Mouse (Mus musculus): Measurements from ENCODE around the gene Tgfbr2.

The Tgfbr2 gene

DNA sequence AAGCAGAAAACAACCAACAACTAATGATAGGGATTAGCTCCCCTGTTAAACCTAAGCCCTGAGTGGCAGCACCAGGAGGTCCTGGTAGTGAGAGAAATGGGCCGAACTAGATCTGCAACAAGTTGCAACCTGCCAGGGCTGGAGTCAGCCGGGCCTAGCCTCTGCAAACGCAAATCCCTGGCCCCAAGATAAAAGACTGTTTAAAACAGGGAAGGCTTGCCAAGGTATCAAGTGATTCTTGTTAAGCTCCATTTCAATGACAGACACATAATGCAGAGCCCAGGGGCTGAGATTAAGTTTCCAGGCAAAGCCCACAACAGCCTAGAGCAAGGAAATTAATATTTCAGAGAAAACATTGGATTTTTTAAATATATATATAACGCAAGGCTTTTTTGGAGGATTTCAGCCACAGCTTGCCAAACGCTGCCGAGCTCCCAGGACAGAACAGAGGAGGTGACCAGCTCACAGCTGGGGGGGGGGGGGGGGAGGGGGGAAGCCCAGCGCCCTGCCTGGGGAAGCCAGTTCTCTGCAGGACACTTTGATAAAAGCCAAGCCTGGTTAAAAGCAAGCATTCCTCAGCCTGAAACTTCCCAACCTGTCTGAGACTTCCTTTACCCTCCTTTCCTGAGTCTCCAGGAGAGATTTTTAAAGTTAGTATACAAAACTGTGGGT is 24.3 kb downstream of the Tgfbr2 start:
- DNase-seq: no peak

DNA sequence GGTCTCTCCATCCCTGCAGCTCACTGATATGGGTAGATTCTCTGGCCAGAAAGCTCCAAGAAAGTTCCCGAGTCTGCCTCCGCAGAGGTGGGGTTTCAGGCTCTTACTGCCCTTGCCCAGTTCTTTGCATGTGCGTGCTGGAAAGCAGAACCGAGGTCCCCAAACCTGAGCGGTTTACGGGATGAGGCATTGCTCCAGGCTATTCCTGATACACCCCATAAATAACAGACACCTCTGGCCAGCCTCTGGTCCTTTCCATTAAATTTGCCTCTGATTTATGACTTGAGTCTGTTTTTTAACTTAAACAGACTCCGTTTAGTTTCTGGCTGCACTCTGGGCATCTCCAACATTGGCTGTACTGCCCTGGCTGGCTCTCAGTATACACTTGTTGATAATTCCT is 26.4 kb downstream of the Tgfbr2 start:
- DNase-seq: no peak

DNA sequence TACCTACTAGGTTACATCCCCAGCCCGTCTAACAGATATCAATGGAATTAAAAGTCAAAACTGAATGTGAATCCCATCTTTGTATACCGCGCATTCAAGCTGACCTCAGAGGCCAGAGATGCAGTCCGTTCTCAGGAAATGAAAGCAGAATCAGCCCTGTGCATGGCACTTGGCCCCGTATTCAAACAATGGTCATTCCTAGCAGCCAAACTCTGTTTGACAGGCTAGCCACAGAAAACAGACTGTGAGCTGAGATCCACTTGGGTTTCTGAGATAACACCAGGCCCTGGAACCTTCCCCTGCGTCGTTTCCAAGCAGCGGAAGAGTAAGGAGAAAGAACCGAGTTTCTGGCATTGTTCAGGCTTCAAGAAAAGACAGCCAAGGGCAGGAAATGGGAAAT is 28.9 kb downstream of the Tgfbr2 start:
- DNase-seq: no peak

DNA sequence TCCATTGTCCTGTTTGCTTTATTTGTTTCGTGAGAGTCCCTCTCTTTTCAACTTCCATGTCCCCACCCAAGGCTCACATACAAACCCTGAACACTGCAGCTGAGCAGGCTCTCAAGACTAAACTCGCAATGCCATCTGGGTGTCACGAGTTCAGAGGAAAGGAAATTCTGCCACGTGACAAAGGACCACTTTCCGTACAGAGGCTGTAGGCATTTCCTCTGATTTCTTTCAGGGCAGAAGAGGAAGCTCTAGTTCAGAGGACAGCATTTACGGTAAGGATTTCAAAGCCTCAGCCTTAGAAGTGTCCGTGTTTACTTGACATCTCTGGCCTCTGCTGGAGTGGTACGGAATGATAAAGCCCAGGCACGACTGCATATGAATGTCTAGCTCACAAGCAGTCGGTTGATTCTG is 29.9 kb downstream of the Tgfbr2 start:
- DNase-seq: no peak

DNA sequence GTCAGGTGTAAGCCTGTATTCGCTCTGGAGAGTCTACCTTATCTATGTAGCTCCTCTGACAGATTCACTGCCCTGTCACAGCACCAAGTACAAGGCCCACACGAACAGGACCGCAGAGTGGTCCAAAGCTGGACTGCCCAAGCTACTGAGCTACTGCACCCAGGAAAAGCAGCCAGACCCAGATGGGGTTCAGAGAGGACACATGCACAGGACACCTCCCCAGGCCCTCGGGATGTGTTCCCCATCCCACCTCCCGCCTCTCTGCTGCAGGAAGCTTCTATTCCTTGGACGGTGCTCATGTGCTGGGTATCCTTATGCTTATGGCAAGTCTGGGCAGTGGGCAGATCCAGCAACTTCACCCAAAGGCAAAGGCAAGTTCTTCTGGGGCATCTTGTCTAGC is 34.7 kb downstream of the Tgfbr2 start:
- no peak for DNase-seq

DNA sequence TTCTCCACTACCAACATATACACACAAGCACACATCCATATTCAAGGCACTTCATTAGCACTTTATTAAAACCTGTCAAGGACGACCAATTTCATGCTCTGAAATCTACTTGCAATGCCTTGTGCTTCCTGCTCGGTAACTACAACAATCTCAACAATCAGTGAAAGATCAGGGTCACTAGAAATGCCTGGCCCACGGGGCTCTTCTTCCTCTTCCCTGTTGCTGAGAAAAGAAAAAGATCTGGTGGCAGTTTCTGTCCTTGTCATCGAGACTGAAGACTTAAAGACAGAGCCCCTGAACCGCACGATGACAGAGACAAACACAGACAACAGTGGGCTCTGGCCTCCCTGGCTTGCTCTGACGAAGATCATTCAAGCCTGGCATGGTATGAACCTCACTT is 35.6 kb downstream of the Tgfbr2 start:
- DNase-seq: no peak

DNA sequence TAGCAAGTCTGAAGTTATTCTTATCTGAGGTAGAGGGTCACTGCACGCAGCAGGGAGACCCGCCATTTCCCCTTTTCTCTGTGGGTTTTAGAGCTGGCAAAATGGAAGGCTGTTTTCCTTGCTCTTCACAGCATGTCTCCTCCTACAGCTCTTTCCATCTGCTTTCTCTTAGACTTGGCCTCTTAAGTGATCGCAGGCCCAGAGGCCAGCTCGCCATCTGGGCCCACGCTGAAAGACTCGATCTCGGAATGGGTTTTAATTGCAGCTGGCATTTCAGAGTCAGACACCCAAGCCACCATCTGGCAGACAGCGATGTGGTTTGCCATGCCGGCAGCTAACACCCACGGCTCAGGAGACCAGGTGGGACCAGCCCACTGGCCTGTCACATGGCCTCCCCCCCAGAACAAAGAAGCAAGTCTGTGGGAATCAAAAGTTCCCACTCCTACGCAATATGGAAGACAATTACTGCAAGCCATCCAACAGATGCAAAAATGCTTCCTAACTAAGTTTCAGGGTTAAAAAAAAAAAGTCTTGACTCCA is 36.5 kb downstream of the Tgfbr2 start:
- no peak for DNase-seq

DNA sequence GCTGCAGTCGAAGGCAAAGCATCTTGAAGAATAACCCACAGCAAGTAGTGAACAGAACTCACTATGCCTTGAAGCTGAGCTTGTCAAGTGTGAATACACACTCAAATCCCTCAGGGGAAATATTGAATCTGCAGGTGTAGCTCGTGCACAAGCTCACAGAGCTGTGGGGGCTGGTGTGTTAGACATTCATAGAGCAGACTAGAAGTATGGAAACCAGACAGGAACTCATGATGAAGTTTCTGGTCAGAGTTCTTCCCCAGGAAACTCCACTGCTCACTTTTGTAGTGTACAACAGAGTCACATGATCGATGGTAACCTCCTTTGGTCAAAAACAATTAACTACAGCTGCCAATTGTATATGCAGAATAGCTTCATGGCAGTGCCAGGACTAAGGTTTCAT is 37.5 kb downstream of the Tgfbr2 start:
- DNase-seq: no peak

DNA sequence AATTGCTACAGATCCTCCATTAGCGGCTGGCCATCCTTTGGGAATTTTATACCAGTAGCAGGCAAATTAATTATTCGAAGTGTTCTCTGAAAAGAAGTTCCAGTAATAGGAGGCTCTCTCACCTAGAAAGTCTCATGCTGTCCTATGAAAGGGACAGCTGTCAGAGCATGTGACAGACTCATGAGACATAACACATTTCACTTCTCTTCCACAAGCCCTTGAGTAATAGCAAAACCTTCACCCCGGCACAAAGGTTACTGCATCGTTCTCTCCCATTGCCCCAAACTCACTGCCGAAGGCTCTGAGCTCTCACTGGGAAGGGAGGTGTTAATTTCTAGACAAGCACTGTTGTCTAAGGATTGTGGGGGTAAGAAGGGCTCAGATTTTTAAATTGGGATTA is 38.3 kb downstream of the Tgfbr2 start:
- no peak for DNase-seq

DNA sequence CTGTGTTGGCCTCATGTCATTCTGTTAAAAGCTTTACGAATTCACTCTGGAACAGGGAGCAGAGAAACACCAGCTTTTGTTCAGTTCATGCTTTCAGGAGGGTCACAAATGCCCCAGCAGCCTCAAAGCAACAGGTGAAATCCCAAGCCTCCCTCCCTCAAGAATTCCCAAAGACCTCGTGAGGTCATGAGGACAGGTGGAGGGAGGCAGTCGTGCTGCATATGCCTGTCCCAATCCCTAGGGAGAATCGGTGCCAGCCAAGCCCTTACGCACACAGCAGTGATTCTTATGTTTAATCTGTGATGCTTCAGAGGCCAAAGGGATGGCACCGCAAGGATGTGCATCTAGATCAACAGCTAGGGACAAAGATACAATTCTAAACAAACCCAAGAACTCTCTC is 39.0 kb downstream of the Tgfbr2 start:
- DNase-seq: no peak

DNA sequence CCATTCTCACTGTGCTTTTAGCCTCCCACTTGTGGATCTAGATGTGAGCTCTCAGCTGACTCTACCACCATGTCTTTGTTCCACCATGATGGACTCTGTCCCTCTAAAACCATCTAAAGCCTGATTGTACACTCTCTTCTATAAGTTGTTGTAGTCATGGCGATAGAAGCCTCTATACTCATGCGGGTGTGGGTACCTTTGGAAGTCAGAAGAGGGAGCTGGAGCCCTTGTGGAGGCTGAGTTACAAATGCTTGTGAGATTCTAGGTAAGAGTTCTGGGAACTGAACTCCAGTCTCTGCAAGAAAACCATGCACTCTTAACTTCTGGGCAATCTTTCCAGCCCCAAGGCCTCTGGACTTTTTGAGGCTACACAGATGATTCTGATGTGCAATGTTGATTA is 40.7 kb downstream of the Tgfbr2 start:
- no peak for DNase-seq

DNA sequence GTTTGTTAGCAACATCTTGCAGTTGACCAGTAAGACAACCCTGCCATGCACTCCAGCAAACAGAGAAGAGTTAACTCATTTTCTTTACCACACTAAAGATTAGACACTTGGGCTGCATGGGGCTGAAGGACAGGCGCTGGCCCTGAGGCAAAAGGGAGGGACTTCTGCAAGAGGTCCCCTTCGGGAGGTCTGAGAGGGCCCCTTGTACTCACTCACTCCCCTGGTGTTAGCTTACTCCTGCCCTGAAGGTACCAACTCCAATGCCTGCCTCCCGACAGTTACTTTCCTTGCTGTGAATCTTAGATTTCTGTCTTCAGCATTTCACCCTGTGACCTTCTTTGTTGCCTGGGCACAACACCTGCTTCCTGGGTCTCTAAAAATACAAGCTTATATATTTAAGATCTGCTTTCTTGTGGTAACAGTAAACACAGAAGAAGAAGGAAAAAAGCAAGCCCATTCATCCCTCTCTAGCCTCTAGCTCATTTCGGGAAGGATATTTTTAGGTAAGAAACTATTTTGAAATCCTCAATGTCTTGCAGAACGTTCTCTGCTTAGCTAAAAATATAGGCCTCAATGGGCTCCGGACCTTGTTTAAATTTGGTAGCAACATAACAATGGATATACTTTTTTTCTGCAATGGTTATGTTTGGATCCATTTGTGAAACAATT is 41.7 kb downstream of the Tgfbr2 start:
- no peak for DNase-seq

DNA sequence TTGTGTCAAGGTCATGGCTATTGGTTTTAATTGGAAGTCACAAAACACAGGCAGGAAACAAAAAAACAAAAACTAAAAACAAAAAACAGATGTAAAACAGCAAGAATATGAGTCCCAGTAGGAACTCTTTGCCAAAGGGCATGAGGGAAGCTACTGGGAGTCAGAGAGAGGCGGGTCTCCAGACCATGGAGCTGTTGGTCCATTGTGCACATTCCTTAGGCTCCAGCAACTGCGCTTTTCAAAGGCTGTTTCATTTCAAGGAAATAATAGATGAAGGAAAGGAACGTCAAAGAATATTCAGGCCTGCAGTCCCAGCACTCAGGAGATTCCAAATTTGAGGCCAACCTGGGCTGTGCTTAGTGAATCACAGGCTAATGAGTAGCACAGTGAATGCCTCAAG is 46.3 kb downstream of the Tgfbr2 start:
- no peak for DNase-seq

DNA sequence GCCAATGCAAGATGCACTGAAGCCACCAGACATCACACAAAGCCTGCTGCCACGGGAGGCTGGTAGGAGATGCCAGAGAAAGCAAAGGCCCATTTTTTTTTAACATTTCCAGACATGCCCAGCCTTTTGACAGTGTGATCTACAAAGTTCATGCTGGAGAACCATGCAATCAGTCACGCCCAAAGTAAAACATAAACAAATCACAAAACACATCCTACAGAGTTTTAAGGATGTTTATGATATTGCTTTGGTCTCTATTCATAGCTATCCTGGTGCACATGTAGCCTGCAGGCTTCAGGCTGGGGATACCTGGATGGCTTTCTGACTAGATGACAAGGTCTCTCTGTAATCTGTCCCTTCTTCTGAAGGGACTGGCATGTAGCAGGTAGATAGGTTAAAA is 46.8 kb downstream of the Tgfbr2 start:
- no peak for DNase-seq

DNA sequence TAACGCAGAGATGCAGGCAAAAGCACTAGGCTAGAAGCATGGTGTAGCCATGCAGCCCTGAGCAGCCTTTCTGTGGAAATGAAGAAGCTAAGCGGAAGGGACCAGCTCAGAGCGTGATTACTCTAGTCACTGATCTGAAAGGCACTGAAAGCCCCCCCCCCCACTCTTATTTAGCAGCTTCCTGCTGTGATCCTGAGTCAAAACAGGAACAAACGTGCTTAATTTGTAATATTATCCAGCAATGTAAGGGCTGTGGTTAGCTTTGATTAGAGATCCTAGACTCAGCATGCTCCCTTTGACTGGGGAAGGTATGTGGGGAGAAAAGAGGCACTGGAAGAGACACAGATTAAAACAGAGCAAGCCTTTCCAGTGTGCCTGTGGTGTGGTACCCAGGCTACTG is 48.7 kb downstream of the Tgfbr2 start:
- DNase-seq: no peak

DNA sequence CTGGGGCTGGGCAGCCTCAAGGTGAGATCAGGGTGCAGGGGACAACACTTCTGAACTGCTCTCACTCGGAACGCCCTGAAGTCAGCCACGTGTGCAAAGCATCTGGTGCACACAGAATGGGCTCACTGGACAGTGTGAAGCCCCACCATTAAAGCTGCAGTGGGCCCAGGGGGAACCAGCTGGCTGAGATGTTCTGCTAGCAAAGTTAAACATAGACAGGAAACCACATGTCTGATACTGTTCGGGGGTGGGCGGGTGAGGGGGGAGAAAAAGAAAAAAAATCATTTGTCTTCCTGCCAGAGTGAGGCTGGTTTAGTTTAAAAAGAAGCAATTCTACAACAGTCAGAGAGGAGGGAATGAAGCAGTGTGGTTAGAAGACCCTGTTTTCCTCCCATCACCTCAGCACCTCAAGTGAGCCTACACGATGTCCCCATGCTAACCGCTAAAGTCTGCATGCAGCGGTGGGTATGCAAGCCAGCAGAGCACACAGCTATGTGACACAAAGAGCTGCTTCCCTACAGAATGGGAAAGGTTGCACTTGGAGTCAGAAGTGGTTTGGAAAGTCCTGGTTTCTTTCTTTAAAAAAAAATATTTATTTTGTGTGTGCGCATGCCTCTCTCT is 52.1 kb downstream of the Tgfbr2 start:
- no peak for DNase-seq

DNA sequence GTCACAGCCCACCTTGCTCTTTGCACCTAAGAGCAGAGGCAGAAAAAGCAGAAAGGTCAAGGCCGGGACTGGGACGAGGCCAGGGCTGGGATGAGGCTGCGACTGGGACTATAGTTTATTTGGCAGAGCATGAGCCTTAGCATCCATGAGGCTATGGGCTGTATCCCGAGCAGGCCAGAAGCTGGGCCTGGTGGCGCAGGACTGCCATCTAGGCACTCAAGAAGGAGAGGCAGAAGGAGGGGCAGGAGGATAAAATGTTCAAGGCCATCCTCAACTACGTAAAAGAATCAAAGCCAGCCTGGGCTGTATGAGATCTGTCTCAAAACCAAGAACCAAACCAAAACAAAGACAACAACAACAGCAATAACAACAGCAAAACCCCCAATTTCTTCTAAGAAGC is 52.6 kb downstream of the Tgfbr2 start:
- DNase-seq: no peak

DNA sequence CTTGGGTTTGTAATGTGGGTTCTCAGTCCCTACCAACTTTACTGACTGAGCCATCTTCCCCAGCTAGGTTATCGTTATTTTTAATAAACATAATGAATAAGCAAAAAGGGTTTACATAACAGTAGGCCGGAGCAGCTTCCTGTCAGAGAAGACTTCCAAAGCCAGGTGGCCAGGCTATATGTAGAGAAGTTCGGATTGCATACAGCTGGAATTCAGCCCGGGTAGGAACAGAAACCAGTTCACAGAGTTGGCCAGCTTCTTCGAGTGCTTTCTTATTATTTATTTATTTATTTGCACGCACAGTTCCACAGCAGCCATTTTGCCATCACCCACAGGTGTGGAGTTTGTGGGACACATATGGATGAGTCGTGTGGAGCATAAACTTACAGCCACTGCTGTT is 53.7 kb downstream of the Tgfbr2 start:
- DNase-seq: no peak

DNA sequence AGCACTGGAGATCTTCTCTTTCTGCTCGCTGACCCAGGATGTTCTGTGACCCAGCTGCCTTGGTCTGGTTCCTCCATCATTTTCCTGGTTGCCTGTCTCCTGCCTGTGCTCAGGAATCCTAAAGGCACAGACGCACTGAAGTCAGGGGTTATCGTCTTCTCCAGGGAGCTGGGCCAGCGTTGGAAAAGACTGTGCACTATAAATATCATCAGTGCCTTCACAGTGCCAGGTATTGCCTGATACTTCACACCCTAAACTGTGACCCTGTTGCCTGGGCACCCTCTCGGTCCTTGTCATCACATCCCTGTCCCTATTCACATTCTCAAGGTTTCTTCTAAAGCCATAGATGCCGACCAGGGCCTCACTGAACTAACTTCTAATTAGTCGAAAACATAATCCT is 55.2 kb downstream of the Tgfbr2 start:
- DNase-seq: no peak

DNA sequence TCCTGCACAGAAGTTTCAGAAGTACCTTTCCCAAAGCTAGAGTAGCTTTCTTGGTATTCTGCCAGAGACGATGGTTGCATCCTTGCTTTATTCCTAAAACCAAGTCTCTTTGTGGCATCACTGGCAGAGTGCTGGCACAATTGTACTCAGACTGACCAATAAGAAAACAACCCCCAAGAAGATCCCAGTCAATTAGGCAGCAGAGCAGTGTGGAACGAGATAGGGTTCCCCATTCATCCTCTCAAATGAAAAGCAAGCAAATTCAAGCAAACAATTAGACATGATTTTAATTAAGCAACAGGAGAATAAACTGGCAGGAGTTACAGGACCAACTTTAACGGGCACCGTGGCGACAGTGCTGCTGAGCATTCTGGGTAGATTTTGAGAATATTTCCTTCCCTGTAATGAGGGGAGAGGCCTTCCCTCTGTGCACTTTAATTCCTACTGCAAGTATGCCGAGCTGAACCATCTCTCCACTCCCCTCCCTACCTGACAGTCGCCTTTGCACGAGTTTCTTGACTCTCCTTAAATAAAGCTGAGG is 56.8 kb downstream of the Tgfbr2 start:
- no peak for DNase-seq

DNA sequence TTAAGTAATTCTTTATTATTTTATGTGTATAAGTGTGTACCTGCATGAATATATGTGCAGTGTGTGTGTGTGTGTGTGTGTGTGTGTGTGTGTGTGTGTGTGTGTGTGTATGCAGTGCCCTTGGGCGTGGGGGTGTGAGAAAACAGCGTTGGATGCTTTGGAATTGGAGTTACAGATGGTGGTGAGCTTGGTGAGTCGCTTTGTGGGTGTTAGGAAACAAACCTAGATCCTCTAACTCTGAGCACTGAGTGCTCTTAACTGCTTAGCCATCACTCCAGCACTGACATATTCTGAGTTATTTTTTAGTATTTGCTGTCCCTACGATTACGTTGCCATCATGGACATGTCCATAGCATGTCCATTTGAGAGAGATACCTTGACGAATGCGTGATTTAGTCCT is 59.3 kb downstream of the Tgfbr2 start:
- no peak for DNase-seq

DNA sequence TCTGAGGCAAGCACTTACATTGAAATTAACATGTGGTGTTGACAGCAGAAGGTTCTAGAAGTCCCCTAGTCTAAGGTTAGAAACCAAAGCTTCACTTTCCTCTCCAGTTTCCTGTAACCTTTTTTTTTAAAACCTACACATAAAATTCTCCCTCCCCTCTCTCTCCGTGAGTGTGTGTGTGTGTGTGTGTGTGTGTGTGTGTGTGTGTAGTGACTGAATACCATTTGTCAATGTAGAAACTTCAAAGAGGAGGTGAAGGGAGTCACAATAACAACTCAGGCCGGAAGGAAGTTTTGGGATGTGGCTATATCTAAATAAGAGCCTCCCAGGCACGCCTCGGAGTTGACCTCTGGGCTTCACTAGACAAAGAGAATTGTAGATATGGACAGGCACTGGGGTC is 60.8 kb downstream of the Tgfbr2 start:
- DNase-seq: no peak

DNA sequence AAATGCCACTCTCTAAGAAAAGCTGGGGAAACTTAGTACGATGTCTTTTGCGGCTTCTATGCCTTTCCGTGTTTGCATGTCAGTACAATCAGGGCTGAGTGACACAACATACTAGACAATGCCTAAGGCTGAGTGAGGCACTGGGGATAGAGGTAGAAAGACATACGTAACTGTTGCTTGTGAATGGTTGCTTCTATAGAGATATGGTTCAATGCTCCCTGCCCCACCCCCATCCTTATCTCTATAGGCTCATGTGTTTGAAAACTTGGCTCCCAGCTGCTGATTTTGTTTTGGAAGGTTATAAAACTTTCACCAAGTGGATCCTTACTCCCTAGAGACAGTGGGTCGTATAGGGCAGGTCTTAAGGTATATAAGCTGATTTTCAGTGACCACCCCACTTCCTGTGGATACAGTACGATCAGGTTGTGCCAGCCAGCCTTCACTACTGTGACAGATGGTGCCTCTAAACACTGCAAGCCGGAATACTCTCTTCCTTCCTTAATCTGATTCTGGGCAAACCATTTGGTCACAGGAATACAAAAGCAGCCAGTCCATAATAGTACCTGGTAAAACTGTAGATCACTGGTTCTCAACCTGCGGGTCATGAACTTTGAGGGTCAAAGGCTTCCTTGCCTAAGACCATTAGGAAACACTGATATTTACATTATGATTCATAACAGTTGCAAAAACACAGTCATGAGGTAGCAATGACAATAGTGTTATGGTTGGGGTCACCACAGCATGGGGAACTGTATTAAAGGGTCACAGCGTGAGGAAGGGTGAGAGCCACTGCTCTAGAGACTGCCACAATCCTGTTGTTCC is 63.8 kb downstream of the Tgfbr2 start:
- DNase-seq: no peak
